Mouse (Mus musculus) right cerebral cortex, postnatal 4 days (tissue): ENCODE measurements around the gene Zc3hc1.
"Not testable (repeated sequence)": the region's sequence is repeated elsewhere in the genome, so short reads cannot be mapped to it uniquely, and the experiment has no call there.

ENCODE experiments used
- DNase-seq: peaks from one replicate; pipeline ENCODE4 v3.0.0-alpha.2; 2022

Gene Zc3hc1

DNA sequence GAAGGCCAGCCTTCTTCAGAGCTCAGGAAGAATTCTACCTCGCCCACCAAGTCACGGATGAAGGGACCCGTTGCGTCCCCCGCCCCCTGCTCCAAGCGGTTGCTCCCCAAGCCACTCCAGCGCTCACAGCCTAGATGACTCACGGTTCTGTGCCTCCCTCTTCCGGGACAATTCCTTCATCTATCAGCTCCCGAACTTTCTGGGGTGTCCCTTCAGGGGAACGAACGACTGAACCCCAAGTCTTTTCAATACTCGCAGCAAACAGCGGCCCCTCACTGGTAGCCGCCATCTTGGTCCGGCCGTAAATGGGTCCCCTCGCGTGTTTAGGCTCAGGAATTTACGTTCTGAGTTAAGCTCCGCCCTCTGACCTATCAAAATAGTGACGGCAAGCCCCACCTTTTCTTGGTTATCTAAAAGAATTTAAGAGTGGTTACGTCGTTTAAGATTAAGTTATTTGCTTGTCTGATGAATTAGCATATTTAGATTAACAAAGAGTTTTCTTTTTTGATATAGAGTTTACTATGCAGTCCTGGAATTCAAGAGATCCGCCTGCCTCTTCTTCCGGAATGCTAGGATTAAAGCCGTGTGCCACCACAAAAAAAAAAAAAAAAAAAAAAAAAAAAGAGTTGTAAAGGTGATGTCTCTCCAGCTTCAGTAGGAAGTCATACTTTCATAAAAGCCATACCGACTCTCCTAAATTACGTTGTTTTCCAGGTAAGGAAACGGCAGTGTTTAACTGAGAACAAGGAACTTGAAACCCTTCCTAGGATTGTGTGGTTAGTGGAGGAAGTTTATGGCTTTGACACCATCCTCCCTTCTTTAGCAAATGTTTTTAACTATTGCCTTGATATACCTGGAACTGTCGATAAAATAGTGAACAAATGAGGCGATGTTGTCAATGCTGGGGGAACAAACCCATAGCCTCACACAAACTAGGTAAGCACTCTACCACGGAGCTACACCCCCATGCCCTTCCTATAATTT is at the start of gene Zc3hc1:
Zc3hc1 (minus strand) TSS at position 315 of the 984 bp plus-strand sequence.
- DNase-seq: peak; percentile 67

DNA sequence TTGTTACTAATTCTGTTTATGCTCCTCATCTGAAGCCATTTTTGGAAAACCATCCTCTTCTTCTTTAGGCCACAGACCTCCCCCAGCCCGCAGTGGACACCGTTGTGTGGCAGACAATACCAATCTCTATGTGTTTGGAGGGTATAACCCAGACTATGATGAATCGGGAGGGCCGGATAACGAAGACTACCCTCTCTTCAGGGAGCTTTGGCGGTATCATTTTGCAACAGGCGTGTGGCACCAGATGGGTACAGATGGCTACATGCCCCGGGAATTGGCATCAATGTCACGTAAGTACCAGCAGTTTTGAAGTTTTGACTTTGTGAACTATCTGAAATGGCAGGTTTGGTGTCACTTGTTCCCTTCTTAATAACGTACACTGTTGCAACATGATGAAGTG is 48.7 kb upstream of the Zc3hc1 start:
- no peak for DNase-seq

DNA sequence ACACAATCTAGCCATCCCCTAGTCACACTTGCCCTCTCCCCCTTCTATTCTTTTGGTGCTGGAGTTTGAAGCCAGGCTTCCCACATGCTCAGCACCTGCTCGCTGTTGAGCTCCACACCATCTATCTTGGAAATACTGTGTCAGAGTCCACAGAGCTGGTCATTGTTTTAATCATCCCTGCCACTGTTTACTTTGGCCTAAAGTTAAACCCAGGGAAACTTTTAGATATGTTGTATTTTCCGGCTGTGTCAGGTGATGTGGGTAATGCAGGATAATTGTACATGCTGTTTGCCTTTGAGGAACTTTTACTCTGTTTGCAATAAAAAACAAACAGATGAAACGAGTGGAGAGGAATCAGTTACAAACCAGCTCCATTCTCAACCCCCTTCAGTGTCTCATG is 46.2 kb upstream of the Zc3hc1 start:
- DNase-seq: no peak

DNA sequence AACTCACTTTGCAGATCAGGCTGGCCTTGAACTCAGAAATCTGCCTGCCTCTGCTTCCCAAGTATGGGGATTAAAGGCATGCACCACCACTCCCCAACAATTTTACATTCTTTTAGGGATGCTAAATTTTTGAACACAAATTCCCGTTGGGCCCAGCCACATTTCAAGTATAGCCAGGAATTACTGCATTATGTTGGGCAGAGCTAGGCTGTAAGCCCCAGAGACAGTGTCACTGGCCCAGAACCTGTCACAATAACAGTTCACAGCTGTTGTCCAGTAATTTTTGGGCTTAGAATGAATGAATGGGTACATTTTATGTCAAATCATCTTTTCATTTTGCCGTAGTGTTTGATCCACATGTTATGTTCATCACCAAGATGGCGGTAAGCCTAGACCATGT is 45.6 kb upstream of the Zc3hc1 start:
- DNase-seq: no peak

DNA sequence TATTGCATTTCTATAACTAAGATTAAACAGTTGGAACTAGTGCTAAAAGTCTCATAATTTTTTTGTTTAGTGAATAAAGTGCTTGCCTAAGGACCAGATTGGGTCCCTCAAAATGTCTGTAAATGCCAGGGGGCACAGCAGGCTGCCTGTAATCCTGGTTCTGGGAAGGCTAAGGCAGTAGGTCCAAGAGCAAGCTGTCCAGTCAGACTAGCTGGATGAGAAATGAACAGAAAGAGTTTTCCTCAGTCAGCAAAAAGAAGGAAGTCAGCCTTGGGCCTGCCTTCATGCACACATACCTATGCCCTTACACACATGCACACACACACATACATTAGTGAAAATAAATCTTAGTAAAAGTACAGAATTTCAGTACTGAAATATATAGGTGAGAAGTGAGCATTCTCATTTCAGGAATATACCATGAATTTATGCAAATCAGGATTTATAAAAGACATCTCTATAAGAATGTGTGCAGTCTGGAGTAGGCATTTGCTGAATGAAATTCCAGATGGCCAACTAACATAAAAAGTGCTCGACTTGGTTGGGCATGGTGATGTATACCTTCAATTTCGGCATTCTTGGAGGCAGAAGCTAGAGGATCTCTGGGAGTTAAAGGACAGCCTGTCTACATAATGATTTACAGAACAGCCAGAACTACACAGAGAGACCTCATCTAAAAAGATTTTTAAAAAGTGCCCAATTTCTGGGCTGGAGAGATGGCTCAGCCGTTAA is 41.8 kb upstream of the Zc3hc1 start:
- no peak for DNase-seq

DNA sequence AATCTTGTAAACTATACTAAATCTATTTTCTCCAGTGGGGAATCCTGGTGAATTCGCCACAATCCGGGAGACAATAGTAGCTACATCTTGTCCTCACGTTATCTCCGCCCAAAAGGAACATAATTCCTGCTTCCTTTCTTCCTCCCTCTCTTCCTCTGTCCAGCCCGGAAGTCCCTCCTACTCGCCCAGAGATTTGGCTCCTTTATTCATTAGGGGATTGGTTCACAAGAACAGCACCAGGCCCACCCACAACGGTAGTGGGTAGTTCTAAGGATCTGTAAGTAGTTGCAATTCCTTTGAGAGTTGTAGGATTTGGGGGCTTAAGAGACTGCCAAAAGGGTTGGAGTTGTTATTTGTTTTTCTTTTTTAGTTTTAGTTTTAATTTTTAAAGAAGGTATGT is 26.0 kb upstream of the Zc3hc1 start:
- no peak for DNase-seq

DNA sequence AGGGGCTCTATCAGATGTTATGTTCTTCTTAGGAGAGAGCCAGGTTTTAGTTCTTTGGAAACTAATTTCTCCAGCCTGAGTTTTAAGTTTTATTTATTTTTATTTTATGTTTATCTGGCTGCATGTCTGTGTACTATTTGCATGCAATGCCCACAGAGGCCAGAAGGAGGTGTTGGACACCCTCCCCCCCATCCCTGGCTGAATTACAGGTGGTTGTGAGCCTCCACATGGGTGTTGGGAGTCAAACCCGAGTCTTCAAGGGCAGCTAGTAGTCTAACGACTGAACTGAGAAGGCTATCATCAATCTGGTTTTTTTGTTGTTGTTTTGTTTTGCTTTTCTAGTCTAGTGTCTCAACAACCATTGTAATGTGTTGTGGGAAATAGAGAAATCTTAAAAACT is 25.3 kb upstream of the Zc3hc1 start:
- DNase-seq: no peak

DNA sequence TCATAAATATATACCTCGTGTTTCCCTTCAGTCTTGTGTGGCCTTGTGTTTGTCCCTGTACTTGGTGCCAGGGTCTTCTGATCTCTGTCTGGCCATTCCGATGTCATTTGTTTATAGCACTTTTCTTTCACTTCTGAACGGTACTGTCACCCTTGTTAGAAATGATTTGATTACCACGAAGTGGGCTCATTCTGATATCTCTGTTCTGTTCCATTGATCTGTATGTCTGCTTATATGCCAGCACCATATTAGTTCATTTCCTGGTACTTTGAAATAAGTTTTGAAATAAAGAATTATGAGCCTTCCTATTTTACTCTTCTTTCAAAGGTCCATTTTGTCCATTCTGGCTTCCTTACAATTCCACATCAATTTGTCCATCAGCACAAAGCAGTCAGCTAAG is 20.5 kb upstream of the Zc3hc1 start:
- no peak for DNase-seq

DNA sequence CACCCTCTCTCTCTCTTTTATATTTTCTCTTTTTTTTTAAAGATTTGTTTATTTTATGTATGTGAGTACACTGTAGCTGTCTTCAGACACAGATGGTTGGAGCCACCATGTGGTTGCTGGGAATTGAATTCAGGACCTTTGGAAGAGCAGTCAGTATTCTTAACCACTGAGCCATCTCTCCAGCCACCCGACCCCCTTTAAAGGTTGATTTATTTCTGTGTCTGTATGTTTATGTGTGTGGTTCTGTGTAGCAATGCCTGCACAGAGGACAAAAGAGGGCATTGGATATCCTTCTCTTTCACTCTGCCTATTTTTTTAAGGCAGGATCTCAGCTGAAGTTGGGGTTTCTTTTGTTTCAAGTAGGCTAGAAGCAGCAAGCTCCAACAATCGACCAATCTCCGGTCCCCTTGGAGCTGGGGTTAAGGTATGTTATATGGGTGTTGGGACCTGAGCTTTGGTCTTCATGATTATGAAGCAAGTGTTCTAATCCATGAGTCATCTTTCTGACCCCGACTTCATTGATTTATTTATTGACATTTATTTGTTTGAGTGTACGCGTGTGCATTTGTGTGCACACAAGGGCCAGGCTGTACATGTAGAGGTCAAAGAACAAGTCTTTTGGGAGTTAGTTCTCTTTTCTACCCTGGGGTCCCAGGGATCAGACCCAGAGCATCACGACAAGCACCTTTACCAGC is 18.7 kb upstream of the Zc3hc1 start:
- no peak for DNase-seq

DNA sequence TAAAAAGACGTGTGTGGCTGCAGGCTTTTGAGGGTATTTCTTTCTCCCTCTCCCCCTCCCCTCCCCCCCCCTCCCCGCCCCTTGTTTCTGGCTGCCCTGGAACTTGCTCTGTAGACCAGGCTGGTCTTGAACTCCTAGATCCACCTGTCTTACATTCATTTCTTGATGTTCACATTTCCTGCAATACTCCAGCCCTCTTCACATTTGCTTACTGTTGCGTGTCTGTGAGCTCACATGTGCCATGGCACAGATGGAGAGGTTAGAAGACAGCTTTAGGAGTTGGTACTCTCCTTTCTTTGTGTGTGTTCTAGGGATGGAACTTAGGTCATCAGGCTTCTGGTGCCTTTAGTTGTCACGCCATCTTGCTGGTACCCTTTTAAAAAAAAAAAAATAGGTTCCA is 17.4 kb upstream of the Zc3hc1 start:
- no peak for DNase-seq

DNA sequence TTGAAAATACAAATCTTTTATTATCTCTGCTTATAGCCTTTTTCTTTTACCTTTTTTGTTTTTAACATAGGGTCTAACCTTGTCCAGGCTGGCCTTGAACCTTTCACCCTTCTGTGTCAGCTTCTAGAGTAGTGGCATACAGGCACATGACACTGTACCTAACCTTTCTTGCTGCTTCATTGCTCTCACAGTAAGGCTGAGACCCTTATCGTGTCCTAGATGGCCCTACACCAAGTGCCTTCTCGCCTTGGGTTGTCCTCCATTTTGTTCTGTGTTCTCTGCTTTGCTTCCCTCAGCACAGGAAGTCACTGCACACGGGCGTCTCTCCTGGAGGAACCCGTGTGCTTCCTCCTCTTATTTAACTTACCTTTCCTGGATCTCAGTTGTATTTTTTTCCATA is 13.8 kb upstream of the Zc3hc1 start:
- no peak for DNase-seq

DNA sequence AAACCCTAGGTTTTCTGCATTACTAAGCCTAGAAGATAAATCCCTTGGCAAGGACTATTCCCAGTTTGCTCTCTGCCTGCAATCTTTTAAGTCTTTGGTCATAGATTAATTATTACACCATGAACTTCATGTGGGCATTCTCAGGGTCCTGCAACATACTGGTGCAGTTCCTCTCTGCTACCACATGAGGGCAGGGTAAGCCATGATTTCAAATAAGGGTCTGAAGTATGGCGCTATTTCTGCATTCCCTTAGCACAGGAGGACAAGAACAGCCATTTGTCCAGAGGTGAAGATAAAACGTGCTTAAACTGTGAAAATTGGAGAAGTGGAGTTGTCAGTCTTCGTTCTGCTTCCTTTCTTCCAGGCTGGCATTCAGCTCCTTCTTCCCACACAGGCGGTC is 12.6 kb upstream of the Zc3hc1 start:
- DNase-seq: peak; percentile 31

DNA sequence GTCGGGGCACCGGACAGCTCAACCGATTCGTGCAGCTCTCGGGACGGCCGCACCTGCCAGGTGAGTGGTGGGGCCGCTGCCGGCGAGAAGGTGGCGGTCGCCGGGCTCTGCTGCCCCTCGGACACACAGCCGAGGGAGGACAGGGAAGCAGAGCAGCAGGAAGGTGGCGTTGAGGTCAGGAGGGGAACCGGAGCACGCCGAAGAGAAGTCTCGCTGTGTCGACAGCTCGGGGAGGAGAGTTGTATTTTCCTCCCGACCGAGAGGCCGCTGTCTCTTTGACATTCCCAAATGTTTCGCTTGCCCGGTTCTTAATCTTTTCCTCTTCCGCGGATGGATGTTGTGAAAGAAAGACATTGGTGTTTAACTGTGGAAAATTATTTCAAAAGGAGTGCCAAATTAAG is 11.3 kb upstream of the Zc3hc1 start:
- no peak for DNase-seq

DNA sequence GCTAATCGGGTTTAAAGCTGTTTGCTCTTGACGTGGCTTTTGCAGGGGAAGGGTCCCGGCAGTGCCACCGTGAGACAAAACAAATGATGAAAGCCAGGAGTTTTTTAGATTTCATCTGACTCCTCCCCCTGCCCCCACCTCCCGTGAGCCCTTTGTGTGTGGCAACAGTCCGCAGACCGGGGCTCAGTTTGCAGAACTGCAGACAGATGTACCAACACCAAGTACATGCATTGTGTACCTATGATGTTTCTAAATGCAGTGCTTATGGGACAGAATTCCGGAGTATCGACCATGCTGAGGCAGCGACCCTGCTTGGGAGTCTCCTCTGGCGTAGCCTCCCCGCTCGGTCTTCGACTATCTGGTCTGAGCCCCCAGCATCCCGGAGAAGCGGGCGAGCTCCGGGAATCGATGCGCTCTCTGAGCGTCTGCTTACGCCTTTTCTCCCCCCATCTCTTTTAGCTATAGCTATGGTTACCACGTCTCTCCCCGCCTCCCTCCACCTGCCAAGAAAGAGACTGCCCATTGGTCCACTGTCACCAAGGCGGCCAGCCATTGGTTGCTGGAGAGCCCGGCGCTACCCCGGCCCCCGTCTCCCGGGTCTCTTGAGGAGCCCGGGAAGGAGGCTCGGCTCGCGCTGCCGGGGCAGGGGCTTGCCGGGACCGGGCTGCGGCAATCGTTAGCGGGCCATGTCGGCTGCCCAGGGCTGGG is 10.6 kb upstream of the Zc3hc1 start, which contains the start of gene Klhdc10:
Klhdc10 (plus strand) TSS at position 561 of the 708 bp plus-strand sequence.
- DNase-seq: peak; percentile 99

DNA sequence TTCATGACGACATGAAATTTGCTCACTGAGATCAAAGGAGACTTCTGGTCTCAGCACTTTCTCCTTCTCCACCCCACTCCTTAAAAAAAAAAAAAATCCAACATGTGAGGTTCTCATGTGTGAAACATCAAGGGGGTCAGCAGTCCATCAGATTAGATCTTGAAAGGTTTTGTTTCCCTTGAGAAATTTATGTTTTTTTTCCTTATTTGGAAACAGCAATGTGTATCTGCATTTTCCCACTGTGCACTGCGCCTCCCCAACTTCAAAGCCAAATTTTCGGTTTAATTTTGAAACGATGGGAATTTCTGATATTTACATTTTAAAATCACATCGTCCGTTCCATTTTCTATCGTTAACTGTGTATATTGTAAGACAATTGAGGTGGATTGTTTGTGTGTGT is 9.9 kb upstream of the Zc3hc1 start:
- no peak for DNase-seq

DNA sequence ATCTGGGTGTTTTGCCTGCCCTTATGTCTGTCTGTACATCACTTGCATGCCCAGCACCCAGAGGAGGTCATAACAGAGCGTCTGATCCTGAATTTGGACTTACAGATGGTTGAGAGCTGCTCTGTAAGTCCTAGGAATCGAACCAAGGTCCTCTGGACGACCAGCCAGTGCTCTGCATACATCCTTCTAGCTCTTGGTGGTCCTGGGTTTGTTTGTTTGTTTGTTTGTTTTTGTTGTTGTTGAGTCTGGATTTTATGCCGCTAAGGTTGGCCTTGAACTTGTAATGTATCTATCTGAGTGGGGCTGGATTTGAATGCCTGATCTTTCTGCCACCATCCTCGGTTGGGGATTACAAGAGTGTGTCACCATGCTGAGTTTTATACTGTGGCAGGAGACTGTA is 9.3 kb upstream of the Zc3hc1 start:
- DNase-seq: no peak

DNA sequence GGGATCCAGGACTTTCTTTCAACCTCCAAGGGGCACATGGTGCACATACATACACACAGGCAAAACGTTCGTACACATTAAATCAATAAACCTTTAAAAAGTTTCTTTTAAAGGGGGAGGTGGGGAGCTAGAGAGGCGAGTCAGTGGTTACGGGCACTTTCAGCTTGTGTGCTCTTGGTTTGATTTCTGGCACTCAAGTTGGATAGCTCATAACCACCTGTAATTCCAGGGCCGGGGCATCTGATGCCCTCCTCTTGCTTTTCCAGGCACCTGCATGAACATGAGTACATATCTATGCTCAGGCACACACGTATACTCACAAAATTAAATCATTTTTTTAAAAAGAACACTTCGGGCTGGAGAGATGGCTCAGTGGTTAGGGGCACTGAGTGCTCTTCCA is 1.2 kb upstream of the Zc3hc1 start:
- no peak for DNase-seq

DNA sequence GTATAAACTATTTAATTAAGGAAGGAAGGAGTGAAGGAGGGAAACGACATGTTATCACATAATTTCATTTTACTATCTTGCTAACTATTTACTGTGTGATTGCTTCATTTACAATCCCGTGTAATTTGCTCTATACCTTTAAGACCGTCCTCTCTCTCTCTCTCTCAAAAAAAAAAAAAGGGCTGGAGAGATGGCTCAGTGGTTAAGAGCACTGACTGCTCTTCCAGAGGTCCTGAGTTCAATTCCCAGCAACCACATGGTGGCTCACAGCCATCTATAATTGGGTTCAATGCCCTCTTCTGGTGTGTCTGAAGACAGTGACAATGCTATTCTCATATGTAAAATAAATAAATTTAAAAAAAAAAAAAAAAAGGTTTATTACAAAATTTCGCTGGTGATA is 557 bp downstream of the Zc3hc1 start:
- not testable (repeated sequence) for DNase-seq

DNA sequence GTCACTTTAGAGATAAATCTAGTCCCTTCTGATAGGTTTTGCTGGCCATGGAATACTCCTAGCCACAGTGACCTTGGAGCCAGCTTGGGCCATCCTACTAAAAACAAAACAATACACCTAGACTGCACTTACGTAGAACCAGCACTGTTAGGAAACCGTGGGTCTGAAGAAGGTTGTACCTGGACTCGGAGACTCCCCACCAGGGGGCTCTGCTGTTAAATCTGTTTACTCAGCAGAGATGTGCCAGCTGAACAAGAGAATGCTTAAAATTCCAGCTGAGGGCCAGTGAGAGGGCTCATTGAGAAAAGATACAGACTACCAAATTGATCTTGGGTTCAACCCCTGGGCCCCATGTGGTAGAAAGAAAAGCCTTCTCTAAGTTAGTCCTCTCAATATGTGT is 9.7 kb downstream of the Zc3hc1 start:
- peak; percentile 59 for DNase-seq

DNA sequence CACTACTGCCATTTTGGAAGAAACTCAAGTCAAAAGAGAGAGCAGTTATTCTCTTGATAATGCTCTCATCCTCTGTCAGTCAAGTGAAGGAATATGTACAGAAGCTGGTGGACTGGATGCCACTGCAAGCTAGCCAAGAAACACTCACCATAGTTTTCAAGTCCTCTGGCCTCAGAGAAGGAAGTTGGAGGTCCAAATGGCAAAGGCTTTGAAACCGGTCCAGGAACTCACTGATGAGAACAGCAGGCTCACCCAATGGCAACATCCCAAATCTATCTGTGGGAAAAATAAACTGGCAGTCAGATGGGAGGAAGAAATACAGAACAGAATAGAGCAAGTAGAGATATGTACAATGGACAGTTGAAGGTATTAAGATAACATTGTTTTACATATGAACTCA is 15.0 kb downstream of the Zc3hc1 start:
- no peak for DNase-seq

DNA sequence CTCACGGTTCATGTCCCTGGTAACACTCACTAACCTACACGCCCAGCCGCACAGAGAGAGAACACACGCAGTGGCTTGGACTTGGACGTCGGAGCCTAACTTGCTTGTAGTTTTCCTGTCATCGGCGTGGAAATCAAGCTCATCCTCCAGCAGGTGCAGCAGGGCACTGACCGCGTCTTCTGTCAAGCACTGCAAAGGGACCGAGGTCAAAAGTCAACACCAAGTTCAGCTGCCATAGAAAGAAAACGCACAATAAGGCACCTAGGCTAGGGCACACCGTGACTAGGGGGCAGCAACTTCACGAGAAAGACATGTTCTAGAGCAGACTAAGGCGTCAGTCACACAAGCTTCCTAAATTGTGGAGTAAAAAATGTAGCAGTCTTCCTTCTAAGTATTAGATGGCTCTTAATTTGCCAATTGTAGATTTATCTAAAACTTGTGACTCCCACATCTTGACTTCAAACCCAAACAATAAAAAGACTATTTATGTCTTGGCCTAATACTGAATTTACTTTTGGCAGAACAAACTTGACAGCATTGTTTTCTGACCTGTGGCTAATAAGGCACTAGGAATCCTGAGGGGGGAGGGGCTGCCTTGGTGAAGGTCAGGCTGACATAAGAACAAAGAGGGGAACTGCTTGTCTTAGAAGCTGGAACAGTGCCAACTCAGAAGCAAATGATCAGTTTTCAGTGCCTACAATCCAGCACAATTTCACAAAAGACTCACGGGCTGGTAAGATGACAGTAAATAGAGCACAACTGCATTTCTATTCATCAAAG is 15.9 kb downstream of the Zc3hc1 start:
- DNase-seq: no peak
